Mouse (Mus musculus): Measurements from ENCODE around the gene Olfr1094. TPM values are rescaled to one million over a fixed set of nuclear protein-coding genes. Genes with fewer than 3 reads are reported as not detected.

The Olfr1094 gene
- polyA plus RNA-seq (2015; fragmentation: Nextera tagmentation; extraction: Ambion mirVana) = not detected in 2 replicates

GRCm38 (mm10) chr2:86824363-86824762, at the start of gene Olfr1094:
Gene Olfr1094, plus strand, starts transcription at chr2:86824663.
- no peaks in the 10 kb centered on the region for H3K27me3 ChIP-seq (ENCODE audit: control insufficient read depth, insufficient read depth, low read depth, low read length)
- H3K9ac ChIP-seq (ENCODE audit: low read depth, low read length) = no peak within 1 kb of the TSS
- H3K27ac ChIP-seq (ENCODE audit: low read length) = no peak within 1 kb of the TSS
- H3K4me3 ChIP-seq (ENCODE audit: low read depth, low read length) = no peak within 1 kb of the TSS
- H3K4me1 ChIP-seq (ENCODE audit: control insufficient read depth, insufficient read depth, low read length) = no peaks in the 10 kb centered on the region
- no peaks in the 10 kb centered on the region for H3K9me3 ChIP-seq (replicated peaks; ENCODE audit: control insufficient read depth, low read length, poor library complexity, severe bottlenecking)
- no peak within 1 kb of the TSS for H3K4me2 ChIP-seq (ENCODE audit: low read length)
- no peaks in the 10 kb centered on the region for H3K36me3 ChIP-seq (ENCODE audit: control insufficient read depth, insufficient read depth, low read length)
- no peak for ATAC-seq

- Histone ChIP-seq H3K4me2 (ENCODE audit: low read length) (no peak within 1 kb of the TSS), H3K4me3 (ENCODE audit: low read depth, low read length) (no peak within 1 kb of the TSS), H3K9ac (ENCODE audit: low read depth, low read length) (no peak within 1 kb of the TSS), H3K9me3 (replicated peaks; ENCODE audit: control insufficient read depth, low read length, poor library complexity, severe bottlenecking) (no peaks in the 10 kb centered on the region), H3K4me1 (ENCODE audit: control insufficient read depth, insufficient read depth, low read length) (no peaks in the 10 kb centered on the region), H3K27me3 (ENCODE audit: control insufficient read depth, insufficient read depth, low read depth, low read length) (no peaks in the 10 kb centered on the region), H3K36me3 (ENCODE audit: control insufficient read depth, insufficient read depth, low read length) (no peaks in the 10 kb centered on the region), H3K27ac (ENCODE audit: low read length) (no peak within 1 kb of the TSS)
- no peak for ATAC-seq
- 87% methylated on average over 2 of the region's 2 CpGs for WGBS
Measured at GRCm38 (mm10) chr2:86782179-86782578, 42.3 kb upstream of the Olfr1094 start, which contains the start of gene Olfr1093. Gene Olfr1093, plus strand, starts transcription at chr2:86782479.

- Histone ChIP-seq H3K9ac (ENCODE audit: low read depth, low read length) (no peak within 1 kb of the TSS), H3K27ac (ENCODE audit: low read length) (no peak within 1 kb of the TSS), H3K4me3 (ENCODE audit: low read depth, low read length) (no peak within 1 kb of the TSS), H3K36me3 (ENCODE audit: control insufficient read depth, insufficient read depth, low read length) (no peaks in the 10 kb centered on the region), H3K4me1 (ENCODE audit: control insufficient read depth, insufficient read depth, low read length) (no peaks in the 10 kb centered on the region), H3K4me2 (ENCODE audit: low read length) (no peak within 1 kb of the TSS), H3K9me3 (replicated peaks; ENCODE audit: control insufficient read depth, low read length, poor library complexity, severe bottlenecking) (no peaks in the 10 kb centered on the region), H3K27me3 (ENCODE audit: control insufficient read depth, insufficient read depth, low read depth, low read length) (no peaks in the 10 kb centered on the region)
- ATAC-seq = no peak
Measured at GRCm38 (mm10) chr2:86809918-86810317, 14.5 kb upstream of the Olfr1094 start, which contains the start of gene Olfr141. Gene Olfr141, minus strand, starts transcription at chr2:86810018.

GRCm38 (mm10) chr2:86851596-86851995, 27.1 kb downstream of the Olfr1094 start, which contains the start of gene Olfr1095:
Gene Olfr1095, minus strand, starts transcription at chr2:86851696.
- no peak within 1 kb of the TSS for H3K27ac ChIP-seq (ENCODE audit: low read length)
- no peaks in the 10 kb centered on the region for H3K36me3 ChIP-seq (ENCODE audit: control insufficient read depth, insufficient read depth, low read length)
- H3K4me2 ChIP-seq (ENCODE audit: low read length) = no peak within 1 kb of the TSS
- no peak within 1 kb of the TSS for H3K4me3 ChIP-seq (ENCODE audit: low read depth, low read length)
- no peak within 1 kb of the TSS for H3K9ac ChIP-seq (ENCODE audit: low read depth, low read length)
- no peaks in the 10 kb centered on the region for H3K9me3 ChIP-seq (replicated peaks; ENCODE audit: control insufficient read depth, low read length, poor library complexity, severe bottlenecking)
- no peaks in the 10 kb centered on the region for H3K27me3 ChIP-seq (ENCODE audit: control insufficient read depth, insufficient read depth, low read depth, low read length)
- 93% methylated on average over 3 of the region's 3 CpGs for WGBS
- H3K4me1 ChIP-seq (ENCODE audit: control insufficient read depth, insufficient read depth, low read length) = no peaks in the 10 kb centered on the region
- ATAC-seq = no peak

- no peak within 1 kb of the TSS for H3K4me2 ChIP-seq (ENCODE audit: low read length)
- H3K9me3 ChIP-seq (replicated peaks; ENCODE audit: control insufficient read depth, low read length, poor library complexity, severe bottlenecking) = 0 out of 2 replicates have a peak, but pooled peaks cover 3% of the 10 kb centered on the region
- no peaks in the 10 kb centered on the region for H3K36me3 ChIP-seq (ENCODE audit: control insufficient read depth, insufficient read depth, low read length)
- no peak within 1 kb of the TSS for H3K4me3 ChIP-seq (ENCODE audit: low read depth, low read length)
- WGBS = 61% methylated on average over 1 of the region's 1 CpGs
- H3K4me1 ChIP-seq (ENCODE audit: control insufficient read depth, insufficient read depth, low read length) = no peaks in the 10 kb centered on the region
- H3K27me3 ChIP-seq (ENCODE audit: control insufficient read depth, insufficient read depth, low read depth, low read length) = no peaks in the 10 kb centered on the region
- no peak within 1 kb of the TSS for H3K27ac ChIP-seq (ENCODE audit: low read length)
- H3K9ac ChIP-seq (ENCODE audit: low read depth, low read length) = no peak within 1 kb of the TSS
- ATAC-seq = no peak
Measured at GRCm38 (mm10) chr2:86874702-86875101, 50.2 kb downstream of the Olfr1094 start, which contains the start of gene Gm13723. Gene Gm13723, minus strand, starts transcription at chr2:86874802.

Other genes starting within 250 kb of the Olfr1094 start
- gene Olfr1082, start 225.7 kb upstream of the Olfr1094 start, polyA plus RNA-seq (2015; fragmentation: Nextera tagmentation; extraction: Ambion mirVana) = not detected in 2 replicates
- gene Olfr1084, start 184.9 kb upstream of the Olfr1094 start, polyA plus RNA-seq (2015; fragmentation: Nextera tagmentation; extraction: Ambion mirVana) = not detected in 2 replicates
- not detected in 2 replicates for gene Olfr1085, start 162.6 kb upstream of the Olfr1094 start, polyA plus RNA-seq (2015; fragmentation: Nextera tagmentation; extraction: Ambion mirVana)
- not detected in 2 replicates for gene Olfr1086, start 144.6 kb upstream of the Olfr1094 start, polyA plus RNA-seq (2015; fragmentation: Nextera tagmentation; extraction: Ambion mirVana)
- not detected in 2 replicates for gene Olfr1087, start 126.3 kb upstream of the Olfr1094 start, polyA plus RNA-seq (2015; fragmentation: Nextera tagmentation; extraction: Ambion mirVana)
- gene Olfr1089, start 91.0 kb upstream of the Olfr1094 start, polyA plus RNA-seq (2015; fragmentation: Nextera tagmentation; extraction: Ambion mirVana) = not detected in 2 replicates
- not detected in 2 replicates for gene Olfr1090, start 65.7 kb upstream of the Olfr1094 start, polyA plus RNA-seq (2015; fragmentation: Nextera tagmentation; extraction: Ambion mirVana)
- gene Olfr1093, start 42.2 kb upstream of the Olfr1094 start, polyA plus RNA-seq (2015; fragmentation: Nextera tagmentation; extraction: Ambion mirVana) = not detected in 2 replicates
- not detected in 2 replicates for gene Olfr141, start 14.6 kb upstream of the Olfr1094 start, polyA plus RNA-seq (2015; fragmentation: Nextera tagmentation; extraction: Ambion mirVana)
- gene Olfr1095, start 27.0 kb downstream of the Olfr1094 start, polyA plus RNA-seq (2015; fragmentation: Nextera tagmentation; extraction: Ambion mirVana) = not detected in 2 replicates
- gene Gm13723, start 50.1 kb downstream of the Olfr1094 start, polyA plus RNA-seq (2015; fragmentation: Nextera tagmentation; extraction: Ambion mirVana) = not detected in 2 replicates
- gene Olfr1097, start 67.6 kb downstream of the Olfr1094 start, polyA plus RNA-seq (2015; fragmentation: Nextera tagmentation; extraction: Ambion mirVana) = not detected in 2 replicates
- gene Olfr1098, start 99.9 kb downstream of the Olfr1094 start, polyA plus RNA-seq (2015; fragmentation: Nextera tagmentation; extraction: Ambion mirVana) = not detected in 2 replicates
- gene Olfr1099, start 136.0 kb downstream of the Olfr1094 start, polyA plus RNA-seq (2015; fragmentation: Nextera tagmentation; extraction: Ambion mirVana) = not detected in 2 replicates
- not detected in 2 replicates for gene Olfr1100, start 155.3 kb downstream of the Olfr1094 start, polyA plus RNA-seq (2015; fragmentation: Nextera tagmentation; extraction: Ambion mirVana)
- gene Olfr1101, start 166.6 kb downstream of the Olfr1094 start, polyA plus RNA-seq (2015; fragmentation: Nextera tagmentation; extraction: Ambion mirVana) = not detected in 2 replicates
- not detected in 2 replicates for gene Olfr1102, start 173.7 kb downstream of the Olfr1094 start, polyA plus RNA-seq (2015; fragmentation: Nextera tagmentation; extraction: Ambion mirVana)
- not detected in 2 replicates for gene Olfr1104, start 202.4 kb downstream of the Olfr1094 start, polyA plus RNA-seq (2015; fragmentation: Nextera tagmentation; extraction: Ambion mirVana)
- not detected in 2 replicates for gene Olfr1105, start 211.9 kb downstream of the Olfr1094 start, polyA plus RNA-seq (2015; fragmentation: Nextera tagmentation; extraction: Ambion mirVana)
- not detected in 2 replicates for gene Olfr1106, start 227.6 kb downstream of the Olfr1094 start, polyA plus RNA-seq (2015; fragmentation: Nextera tagmentation; extraction: Ambion mirVana)

Measured in midbrain, embryonic 16.5 days (tissue).